Mouse (Mus musculus): ENCODE measurements around the gene Dnah2.

DNA sequence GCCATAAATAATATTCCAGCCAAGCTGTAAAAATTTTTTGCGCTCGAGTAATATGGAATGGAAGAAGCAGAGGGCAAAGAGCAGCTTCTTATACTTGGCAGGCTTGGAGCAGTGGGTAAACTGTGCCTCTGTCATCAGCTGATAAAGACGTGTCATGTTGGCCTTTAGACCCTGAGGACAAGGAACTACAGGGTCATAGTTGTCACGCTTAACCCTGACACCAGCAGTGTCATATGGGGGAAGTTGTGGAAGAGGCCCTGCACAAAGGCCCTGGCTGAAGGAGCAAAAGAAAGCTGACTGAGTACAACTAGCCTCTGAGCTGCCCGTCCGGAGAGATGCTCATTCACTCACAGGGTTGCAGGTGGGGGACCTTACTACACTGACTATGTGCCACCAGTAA, 125.0 kb downstream of the Dnah2 start:
- TF ChIP-seq CTCF (IDR thresholded peaks at IDR 0.05; ENCODE audit: insufficient read depth, low read length) (no peak), POLR2A (IDR thresholded peaks at IDR 0.05; ENCODE audit: borderline replicate concordance, extremely low read depth, low read depth, low read length) (no peak)
